Mouse (Mus musculus) C2C12 (cell line): Measurements from ENCODE around the gene Fndc5.
A peak's percentile ranks its signal among the peaks of the same experiment; 100 is the strongest.

Experiments
- CEBPB ChIP-seq: IDR thresholded peaks from one replicate; pipeline ENCODE4 v1.6.1; 2011; ENCODE audit warnings: low read depth, mild to moderate bottlenecking, control low read depth, moderate library complexity
- CTCF ChIP-seq: IDR thresholded peaks from one replicate; pipeline ENCODE4 v1.5.1; 2011; ENCODE audit not compliant: control insufficient read depth, insufficient read depth, insufficient read length
- FOSL1 ChIP-seq: IDR thresholded peaks from one replicate; pipeline ENCODE4 v1.8.0; 2011; ENCODE audit warnings: mild to moderate bottlenecking, low read length; ENCODE audit not compliant: poor library complexity, insufficient read depth, severe bottlenecking
- MAX ChIP-seq: IDR thresholded peaks from one replicate; pipeline ENCODE4 v1.6.1; 2011; ENCODE audit warnings: mild to moderate bottlenecking, control low read depth
- MYOD1 ChIP-seq: IDR thresholded peaks from one replicate; pipeline ENCODE4 v1.6.1; 2011; ENCODE audit warnings: low read depth; ENCODE audit not compliant: control insufficient read depth, insufficient read length
- MYOG ChIP-seq: IDR thresholded peaks from one replicate; pipeline ENCODE4 v1.6.1; 2011; ENCODE audit not compliant: control insufficient read depth, insufficient read length; ENCODE audit errors: extremely low read depth
- USF1 ChIP-seq: IDR thresholded peaks from one replicate; pipeline ENCODE4 v1.6.1; 2011; ENCODE audit warnings: low read depth, mild to moderate bottlenecking, control low read depth, moderate library complexity

GRCm38 (mm10) chr4:129134799-129135585 is 1.8 kb upstream of the Fndc5 start:
- peak; percentile 83 for TF ChIP-seq CTCF
- no peak for TF ChIP-seq USF1
- TF ChIP-seq CEBPB: no peak
- no peak for TF ChIP-seq MYOG
- no peak for TF ChIP-seq MYOD1
- TF ChIP-seq FOSL1: no peak
- TF ChIP-seq MAX: no peak
